Mouse (Mus musculus) midbrain, embryonic 10.5 days (tissue): ENCODE measurements at regions not wholly inside any gene's neighbourhood (a gene's known extent, or its start where the extent isn't known, plus 50 kb on each side); places are given as distances from the start of the nearest gene placed in this dataset.

ENCODE experiments used
- DNase-seq: peaks from one replicate; pipeline ENCODE4 v3.0.0-alpha.2; 2017; ENCODE audit warnings: low spot score
- H3K27ac ChIP-seq: fragments of 300-500 bp; sonication (generic); replicated peaks from 2 replicates; pipeline ENCODE4 v1.5.1; 2016; ENCODE audit warnings: mild to moderate bottlenecking
- H3K27me3 ChIP-seq: fragments of 300-500 bp; sonication (generic); 2 replicates; pipeline ENCODE4 v1.6.1; 2016; ENCODE audit warnings: low read depth, mild to moderate bottlenecking; ENCODE audit not compliant: poor library complexity, severe bottlenecking
- H3K36me3 ChIP-seq: fragments of 300-500 bp; sonication (generic); 2 replicates; pipeline ENCODE4 v1.6.1; 2016; ENCODE audit warnings: mild to moderate bottlenecking, moderate library complexity
- H3K4me1 ChIP-seq: fragments of 300-500 bp; sonication (generic); 2 replicates; pipeline ENCODE4 v1.6.1; 2016
- H3K4me3 ChIP-seq: fragments of 300-500 bp; sonication (generic); 2 replicates; pipeline ENCODE4 v1.5.1; 2016; ENCODE audit warnings: mild to moderate bottlenecking, moderate library complexity
- H3K9me3 ChIP-seq: fragments of 300-500 bp; sonication (generic); replicated peaks from 2 replicates; pipeline ENCODE4 v1.6.1; 2016; ENCODE audit warnings: mild to moderate bottlenecking
- WGBS: fragments of 180-500 bp; shearing (Covaris S2); methylation state at CpG from one replicate; pipeline ENCODE4 v1.1.7; 2016; 5-methylcytosine and 5-hydroxymethylcytosine counted together

GRCm38 (mm10) chr6:100462757-100463156, 175.5 kb upstream of the Rybp start:
- Histone ChIP-seq H3K36me3 (no peaks in the 10 kb centered on the region), H3K4me1 (no peaks in the 10 kb centered on the region), H3K4me3 (no peak overlapping the region), H3K27ac (no peak overlapping the region), H3K27me3 (peaks cover 13% of the 10 kb centered on the region), H3K9me3 (peaks cover 34% of the 10 kb centered on the region)
- 88% methylated on average over 2 of the region's 2 CpGs for WGBS
- DNase-seq: no peak

- Histone ChIP-seq H3K27me3 (peaks cover 7% of the 10 kb centered on the region), H3K9me3 (peaks cover 9% of the 10 kb centered on the region), H3K36me3 (no peaks in the 10 kb centered on the region), H3K4me1 (peaks cover 11% of the 10 kb centered on the region), H3K4me3 (no peak overlapping the region), H3K27ac (no peak overlapping the region)
- 91% methylated on average over 3 of the region's 3 CpGs for WGBS
- DNase-seq: no peak
These were observed 166.1 kb upstream of the Rybp start for GRCm38 (mm10) chr6:100453401-100453800.

GRCm38 (mm10) chr6:100452097-100453002, 165.1 kb upstream of the Rybp start:
- WGBS: 51% methylated on average over 9 of the region's 9 CpGs

GRCm38 (mm10) chr6:100450108-100450507, 162.8 kb upstream of the Rybp start:
- Histone ChIP-seq H3K9me3 (peaks cover 9% of the 10 kb centered on the region), H3K4me3 (no peak overlapping the region), H3K4me1 (peaks cover 19% of the 10 kb centered on the region), H3K36me3 (no peaks in the 10 kb centered on the region), H3K27me3 (peaks cover 33% of the 10 kb centered on the region), H3K27ac (no peak overlapping the region)
- DNase-seq: no peak
- 91% methylated on average over 6 of the region's 6 CpGs for WGBS

More at GRCm38 (mm10) chr6:100452097-100453002, 165.1 kb upstream of the Rybp start:
- H3K4me1 ChIP-seq: peaks cover 14% of the 10 kb centered on the region
- H3K27me3 ChIP-seq: peaks cover 12% of the 10 kb centered on the region
- peaks cover 9% of the 10 kb centered on the region for H3K9me3 ChIP-seq
- peak; percentile 32 for DNase-seq
- no peak overlapping the region for H3K4me3 ChIP-seq
- no peaks in the 10 kb centered on the region for H3K36me3 ChIP-seq
- H3K27ac ChIP-seq: peak overlapping the region; percentile 55

- no peak overlapping the region for H3K4me3 ChIP-seq
- H3K4me1 ChIP-seq: peaks cover 19% of the 10 kb centered on the region
- H3K9me3 ChIP-seq: peaks cover 9% of the 10 kb centered on the region
- peaks cover 36% of the 10 kb centered on the region for H3K27me3 ChIP-seq
- 95% methylated on average over 4 of the region's 4 CpGs for WGBS
- no peak for DNase-seq
- no peak overlapping the region for H3K27ac ChIP-seq
- H3K36me3 ChIP-seq: no peaks in the 10 kb centered on the region
These were observed 161.8 kb upstream of the Rybp start for GRCm38 (mm10) chr6:100449087-100449486.

- Histone ChIP-seq H3K4me3 (no peak overlapping the region), H3K27me3 (peaks cover 53% of the 10 kb centered on the region), H3K36me3 (no peaks in the 10 kb centered on the region), H3K9me3 (peaks cover 9% of the 10 kb centered on the region), H3K4me1 (peaks cover 18% of the 10 kb centered on the region), H3K27ac (no peak overlapping the region)
- DNase-seq: no peak
- 42% methylated on average over 1 of the region's 1 CpGs for WGBS
These were observed 159.9 kb upstream of the Rybp start for GRCm38 (mm10) chr6:100447211-100447610.

- Histone ChIP-seq H3K36me3 (no peaks in the 10 kb centered on the region), H3K27me3 (peaks cover 57% of the 10 kb centered on the region), H3K4me3 (no peak overlapping the region), H3K27ac (no peak overlapping the region), H3K9me3 (peaks cover 9% of the 10 kb centered on the region), H3K4me1 (peaks cover 14% of the 10 kb centered on the region)
- WGBS: 83% methylated on average over 4 of the region's 4 CpGs
- DNase-seq: no peak
These were observed 159.5 kb upstream of the Rybp start for GRCm38 (mm10) chr6:100446804-100447203.

- H3K9me3 ChIP-seq: 0 out of 2 replicates have a peak, but pooled peaks cover 3% of the 10 kb centered on the region
- peak overlapping the region; percentile 43 for H3K4me3 ChIP-seq
- H3K4me1 ChIP-seq: peaks cover 43% of the 10 kb centered on the region
- H3K36me3 ChIP-seq: no peaks in the 10 kb centered on the region
- 12% methylated on average over 8 of the region's 8 CpGs for WGBS
- H3K27me3 ChIP-seq: peaks cover 100% of the 10 kb centered on the region
- H3K27ac ChIP-seq: no peak overlapping the region
- no peak for DNase-seq
These were observed 151.9 kb upstream of the Rybp start for GRCm38 (mm10) chr6:100439071-100439737.

- H3K27me3 ChIP-seq: peaks cover 100% of the 10 kb centered on the region
These were observed 151.3 kb upstream of the Rybp start for GRCm38 (mm10) chr6:100438511-100438991.

GRCm38 (mm10) chr6:100437980-100438379, 150.7 kb upstream of the Rybp start:
- Histone ChIP-seq H3K36me3 (no peaks in the 10 kb centered on the region), H3K27me3 (peaks cover 99% of the 10 kb centered on the region), H3K4me1 (peaks cover 53% of the 10 kb centered on the region), H3K27ac (no peak overlapping the region), H3K4me3 (peak overlapping the region; percentile 43; the same call in 1 of the 2 replicates), H3K9me3 (peaks cover 3% of the 10 kb centered on the region; the same call in 1 of the 2 replicates)
- DNase-seq: no peak
- 46% methylated on average over 5 of the region's 5 CpGs for WGBS

More at GRCm38 (mm10) chr6:100438511-100438991, 151.3 kb upstream of the Rybp start:
- DNase-seq: no peak
- Histone ChIP-seq H3K36me3 (no peaks in the 10 kb centered on the region), H3K9me3 (peaks cover 3% of the 10 kb centered on the region; the same call in 1 of the 2 replicates), H3K27ac (no peak overlapping the region), H3K4me3 (peak overlapping the region; percentile 43), H3K4me1 (peaks cover 47% of the 10 kb centered on the region)
- WGBS: under 1% methylated on average over 13 of the region's 13 CpGs

GRCm38 (mm10) chr6:100436507-100436906, 149.2 kb upstream of the Rybp start:
- Histone ChIP-seq H3K27me3 (peaks cover 98% of the 10 kb centered on the region), H3K4me1 (peaks cover 64% of the 10 kb centered on the region)

GRCm38 (mm10) chr6:100435222-100435621, 147.9 kb upstream of the Rybp start:
- Histone ChIP-seq H3K4me3 (no peak overlapping the region), H3K36me3 (no peaks in the 10 kb centered on the region), H3K9me3 (peaks cover 3% of the 10 kb centered on the region; the same call in 1 of the 2 replicates), H3K27me3 (peaks cover 98% of the 10 kb centered on the region), H3K4me1 (peaks cover 77% of the 10 kb centered on the region), H3K27ac (no peak overlapping the region)
- DNase-seq: no peak
- 62% methylated on average over 5 of the region's 5 CpGs for WGBS

More at GRCm38 (mm10) chr6:100436507-100436906, 149.2 kb upstream of the Rybp start:
- no peak overlapping the region for H3K27ac ChIP-seq
- no peaks in the 10 kb centered on the region for H3K36me3 ChIP-seq
- no peak overlapping the region for H3K4me3 ChIP-seq
- no peak for DNase-seq
- WGBS: 62% methylated on average over 2 of the region's 2 CpGs
- H3K9me3 ChIP-seq: peaks cover 3% of the 10 kb centered on the region; the same call in 1 of the 2 replicates
